Mouse (Mus musculus): Measurements from ENCODE around the gene Pepd.

GRCm38 (mm10) chr7:34986575-34987150 lies 74.5 kb downstream of the Pepd start:
- TF ChIP-seq HCFC1 (IDR thresholded peaks at IDR 0.05; ENCODE audit: borderline replicate concordance, insufficient read depth, low read length) (no peak), ZC3H11A (IDR thresholded peaks at IDR 0.05; ENCODE audit: borderline replicate concordance, low read depth, low read length) (no peak), ZNF384 (IDR thresholded peaks at IDR 0.05; ENCODE audit: low read depth, low read length) (no peak), MAFK (IDR thresholded peaks at IDR 0.05; ENCODE audit: insufficient read depth, low read depth, low read length) (no peak)

All from ES-E14 (cell line).